Mouse (Mus musculus) liver, postnatal 0 days (tissue): ENCODE measurements around the gene Ruvbl2. TPM values are rescaled to one million over a fixed set of nuclear protein-coding genes. Genes with fewer than 3 reads are reported as not detected.

Source experiments
- ATAC-seq: fragments of 200-750 bp; cut with Nextera tagmentation; 2 replicates; pipeline ENCODE4 v1.8.0; 2017; ENCODE audit warnings: mild to moderate bottlenecking, moderate library complexity
- DNase-seq: peaks from one replicate; pipeline ENCODE4 v3.0.0-alpha.2; 2016
- H3K27ac ChIP-seq: fragments of 300-500 bp; sonication (generic); 2 replicates; pipeline ENCODE4 v1.5.1; 2014; ENCODE audit warnings: antibody characterized with exemption, moderate library complexity, mild to moderate bottlenecking, low read depth
- H3K27me3 ChIP-seq: fragments of 300-500 bp; sonication (generic); 2 replicates; pipeline ENCODE4 v1.6.1; 2014; ENCODE audit warnings: low read length, control low read depth, mixed read lengths; ENCODE audit not compliant: insufficient read depth
- H3K36me3 ChIP-seq: fragments of 300-500 bp; sonication (generic); replicated peaks from 2 replicates; pipeline ENCODE4 v1.6.1; 2014; ENCODE audit warnings: mild to moderate bottlenecking, control low read depth, low read length, moderate library complexity, mixed read lengths; ENCODE audit not compliant: insufficient read depth
- H3K4me1 ChIP-seq: fragments of 300-500 bp; sonication (generic); 2 replicates; pipeline ENCODE4 v1.6.1; 2014; ENCODE audit warnings: antibody characterized with exemption, mild to moderate bottlenecking, control low read depth; ENCODE audit not compliant: insufficient read depth
- H3K4me2 ChIP-seq: fragments of 300-500 bp; sonication (generic); 2 replicates; pipeline ENCODE4 v1.6.1; 2014; ENCODE audit warnings: low read depth, mild to moderate bottlenecking, low read length, moderate library complexity, mixed read lengths
- H3K4me3 ChIP-seq: fragments of 300-500 bp; sonication (generic); 2 replicates; pipeline ENCODE4 v1.5.1; 2014; ENCODE audit warnings: low read depth, low read length
- H3K9ac ChIP-seq: fragments of 300-500 bp; sonication (generic); replicated peaks from 2 replicates; pipeline ENCODE4 v1.6.1; 2014; ENCODE audit warnings: mild to moderate bottlenecking, moderate library complexity
- H3K9me3 ChIP-seq: fragments of 300-500 bp; sonication (generic); 2 replicates; pipeline ENCODE4 v1.6.1; 2016; ENCODE audit warnings: mild to moderate bottlenecking, control low read depth, low read length, mixed read lengths
- CTCF ChIP-seq: sonication (generic); IDR thresholded peaks from 2 replicates; pipeline ENCODE4 v1.5.1; 2016; ENCODE audit warnings: antibody characterized with exemption, low read depth
- EP300 ChIP-seq: IDR thresholded peaks from 2 replicates; pipeline ENCODE4 v1.6.1; 2016; ENCODE audit warnings: antibody characterized with exemption, low read depth, mild to moderate bottlenecking
- WGBS: fragments of 180-500 bp; shearing (Covaris S2); extraction: QIAGEN DNeasy Blood & Tissue Kit; methylation state at CpG from one replicate; pipeline ENCODE4 v1.1.7; 2014; ENCODE audit not compliant: insufficient replicate concordance; 5-methylcytosine and 5-hydroxymethylcytosine counted together
- polyA plus RNA-seq: library from polyadenylated mRNA; unstranded; fragments of >200 nt; fragmentation: Nextera tagmentation; extraction: Ambion mirVana; gene quantifications from 2 replicates; pipeline ENCODE4 v1.2.1, GENCODE M21; 2015

Ruvbl2 gene
- polyA plus RNA-seq, 1 experiment from 2014 or later = 36.5 TPM

- peak within 1 kb of the TSS; percentile 34 for H3K9ac ChIP-seq
- no peak for DNase-seq
- H3K27ac ChIP-seq = no peak within 1 kb of the TSS
- peak within 1 kb of the TSS; percentile 72 for H3K4me2 ChIP-seq
- peaks cover 16% of the 10 kb centered on the region for H3K4me1 ChIP-seq
- no peak for TF ChIP-seq CTCF
- TF ChIP-seq EP300 = no peak
- H3K4me3 ChIP-seq = peak within 1 kb of the TSS; percentile 48
- WGBS = 3% methylated on average over 32 of the region's 45 CpGs
- H3K36me3 ChIP-seq = no peaks in the 10 kb centered on the region
- H3K9me3 ChIP-seq = no peaks in the 10 kb centered on the region
- ATAC-seq = peak; percentile 38; the same call in 1 of the 2 replicates
- peaks cover 96% of the 10 kb centered on the region for H3K27me3 ChIP-seq
Observed at GRCm38 (mm10) chr7:45413113-45413863, 24.6 kb downstream of the Ruvbl2 start, which contains the start of gene Ntf5. Ntf5 (plus strand) TSS chr7:45413695.

- Histone ChIP-seq H3K4me3 (no peak overlapping the region), H3K4me1 (peaks cover 16% of the 10 kb centered on the region), H3K4me2 (no peak overlapping the region), H3K27ac (no peak overlapping the region), H3K36me3 (no peaks in the 10 kb centered on the region), H3K9me3 (no peaks in the 10 kb centered on the region), H3K27me3 (peaks cover 97% of the 10 kb centered on the region), H3K9ac (no peak overlapping the region)
- ATAC-seq (no peak), DNase-seq (no peak)
- no peak for TF ChIP-seq CTCF
- TF ChIP-seq EP300 = no peak
- 56% methylated on average over 2 of the region's 2 CpGs for WGBS
Observed at GRCm38 (mm10) chr7:45412421-45412820, 25.5 kb downstream of the Ruvbl2 start.

GRCm38 (mm10) chr7:45409497-45410163 is 28.3 kb downstream of the Ruvbl2 start:
- Histone ChIP-seq H3K27ac (no peak overlapping the region), H3K4me2 (no peak overlapping the region), H3K36me3 (no peaks in the 10 kb centered on the region), H3K9me3 (no peaks in the 10 kb centered on the region), H3K9ac (no peak overlapping the region), H3K4me3 (no peak overlapping the region), H3K4me1 (peaks cover 18% of the 10 kb centered on the region), H3K27me3 (peaks cover 93% of the 10 kb centered on the region)
- TF ChIP-seq EP300 (no peak), CTCF (no peak)
- DNase-seq = no peak
- ATAC-seq = no peak
- 74% methylated on average over 8 of the region's 8 CpGs for WGBS

GRCm38 (mm10) chr7:45408949-45409348 is 28.9 kb downstream of the Ruvbl2 start:
- Histone ChIP-seq H3K4me2 (no peak overlapping the region), H3K4me3 (no peak overlapping the region), H3K27me3 (peaks cover 86% of the 10 kb centered on the region), H3K27ac (no peak overlapping the region), H3K9ac (no peak overlapping the region), H3K4me1 (peaks cover 17% of the 10 kb centered on the region), H3K9me3 (no peaks in the 10 kb centered on the region), H3K36me3 (no peaks in the 10 kb centered on the region)
- 78% methylated on average over 17 of the region's 17 CpGs for WGBS
- ATAC-seq (no peak), DNase-seq (no peak)
- TF ChIP-seq EP300 (no peak), CTCF (no peak)

- ATAC-seq = no peak
- WGBS = 64% methylated on average over 7 of the region's 7 CpGs
- peaks cover 80% of the 10 kb centered on the region for H3K27me3 ChIP-seq
Observed at GRCm38 (mm10) chr7:45408351-45408750, 29.5 kb downstream of the Ruvbl2 start.

GRCm38 (mm10) chr7:45407836-45408235 is 30.1 kb downstream of the Ruvbl2 start:
- WGBS = 77% methylated on average over 10 of the region's 10 CpGs
- H3K27me3 ChIP-seq = peaks cover 75% of the 10 kb centered on the region

More at GRCm38 (mm10) chr7:45408351-45408750, 29.5 kb downstream of the Ruvbl2 start:
- no peak overlapping the region for H3K27ac ChIP-seq
- H3K9ac ChIP-seq = no peak overlapping the region
- no peaks in the 10 kb centered on the region for H3K9me3 ChIP-seq
- peaks cover 11% of the 10 kb centered on the region for H3K4me1 ChIP-seq
- no peaks in the 10 kb centered on the region for H3K36me3 ChIP-seq
- DNase-seq = no peak
- H3K4me2 ChIP-seq = no peak overlapping the region
- TF ChIP-seq CTCF (no peak), EP300 (no peak)
- H3K4me3 ChIP-seq = no peak overlapping the region

More at GRCm38 (mm10) chr7:45407836-45408235, 30.1 kb downstream of the Ruvbl2 start:
- ATAC-seq (no peak), DNase-seq (no peak)
- no peaks in the 10 kb centered on the region for H3K36me3 ChIP-seq
- TF ChIP-seq CTCF (no peak), EP300 (no peak)
- no peaks in the 10 kb centered on the region for H3K9me3 ChIP-seq
- no peak overlapping the region for H3K4me2 ChIP-seq
- peaks cover 10% of the 10 kb centered on the region for H3K4me1 ChIP-seq
- H3K27ac ChIP-seq = no peak overlapping the region
- H3K4me3 ChIP-seq = no peak overlapping the region
- no peak overlapping the region for H3K9ac ChIP-seq
